Mouse (Mus musculus) brain, embryonic 14.5 days (tissue): ENCODE results near the gene Actg1.

Experiments
- CTCF ChIP-seq: fragments of 200-500 bp; IDR thresholded peaks from 2 replicates; pipeline ENCODE4 v1.5.1; 2012; ENCODE audit warnings: inconsistent platforms, mild to moderate bottlenecking, moderate library complexity, borderline replicate concordance; ENCODE audit not compliant: insufficient read depth, insufficient read length; ENCODE audit errors: extremely low read depth
- POLR2A ChIP-seq: fragments of 200-500 bp; IDR thresholded peaks from 2 replicates; pipeline ENCODE4 v1.6.1; 2012; ENCODE audit warnings: mild to moderate bottlenecking, inconsistent platforms, borderline replicate concordance; ENCODE audit not compliant: poor library complexity, insufficient read depth, insufficient read length, severe bottlenecking; ENCODE audit errors: extremely low read depth

- TF ChIP-seq CTCF (no peak), POLR2A (no peak)
Measured at GRCm38 (mm10) chr11:120335431-120336021, 12.8 kb downstream of the Actg1 start.
